Mouse (Mus musculus): ENCODE results near the gene Gm33543. TPM values are rescaled to one million over a fixed set of nuclear protein-coding genes. Genes with fewer than 3 reads are reported as not detected.

Gm33543 gene
- polyA plus RNA-seq (2017; shearing (Covaris generic)), result not detected

DNA sequence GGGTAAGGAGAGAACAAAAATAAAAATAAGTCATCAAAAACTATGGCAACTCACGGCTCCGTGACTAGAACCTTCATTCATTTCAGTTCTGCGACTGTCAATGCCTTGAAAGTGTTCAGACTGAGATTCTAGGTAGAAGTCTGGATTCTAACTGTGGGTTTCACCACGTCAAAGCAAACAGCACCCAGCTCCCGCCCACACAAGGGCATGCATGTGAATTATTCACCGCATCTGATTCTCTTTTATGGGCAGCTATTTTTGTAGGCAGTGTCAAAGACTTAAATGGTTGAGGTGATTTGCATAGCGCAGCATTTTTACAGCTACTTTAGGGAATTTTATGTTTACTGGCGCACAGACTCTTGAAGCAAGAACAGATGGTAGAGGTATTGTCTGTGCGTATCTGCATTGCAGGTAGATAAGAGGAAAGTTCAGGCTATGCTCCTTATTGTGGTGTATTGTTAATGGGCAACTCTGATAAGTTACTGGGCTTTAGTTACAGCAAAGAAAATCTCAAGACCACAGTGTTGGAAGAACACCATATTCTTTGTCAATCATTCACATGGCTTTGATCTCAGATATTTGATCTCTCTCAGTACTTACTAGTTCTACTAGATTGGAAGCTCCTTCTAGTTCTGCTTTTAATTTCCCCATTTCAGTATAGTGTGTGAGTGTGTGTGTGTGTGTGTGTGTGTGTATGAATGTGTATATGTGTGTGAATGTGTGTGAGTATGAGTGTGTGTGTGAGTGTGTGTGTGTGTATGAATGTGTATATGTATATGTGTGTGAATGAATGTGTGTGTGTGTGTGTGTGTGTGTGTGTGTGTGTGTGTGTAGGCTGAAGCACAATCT, at the start of gene Gm33543:
Gene Gm33543 (minus strand): TSS at position 142 of the 849 bp plus-strand sequence.
- ATAC-seq, result peak; percentile 72

DNA sequence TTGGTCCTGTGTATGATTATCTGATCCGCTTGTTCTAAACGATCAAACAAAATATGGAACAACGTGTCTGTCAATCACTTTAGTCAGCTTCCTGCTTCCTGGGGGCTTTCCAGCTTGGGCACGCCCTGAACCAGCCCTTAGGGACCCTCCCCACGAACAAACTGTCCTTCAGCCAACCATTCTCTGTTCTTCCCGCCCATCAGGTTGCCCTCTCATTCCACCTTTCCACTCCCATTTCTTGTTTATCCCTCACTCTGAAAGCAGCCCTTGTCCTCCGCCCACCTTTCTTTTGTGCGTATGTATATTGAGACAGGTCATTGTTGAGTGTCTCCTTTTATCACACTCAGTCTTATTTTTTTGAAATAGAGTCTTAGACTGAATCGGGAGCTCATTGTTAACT, 49.4 kb upstream of the Gm33543 start:
- no peak for ATAC-seq

DNA sequence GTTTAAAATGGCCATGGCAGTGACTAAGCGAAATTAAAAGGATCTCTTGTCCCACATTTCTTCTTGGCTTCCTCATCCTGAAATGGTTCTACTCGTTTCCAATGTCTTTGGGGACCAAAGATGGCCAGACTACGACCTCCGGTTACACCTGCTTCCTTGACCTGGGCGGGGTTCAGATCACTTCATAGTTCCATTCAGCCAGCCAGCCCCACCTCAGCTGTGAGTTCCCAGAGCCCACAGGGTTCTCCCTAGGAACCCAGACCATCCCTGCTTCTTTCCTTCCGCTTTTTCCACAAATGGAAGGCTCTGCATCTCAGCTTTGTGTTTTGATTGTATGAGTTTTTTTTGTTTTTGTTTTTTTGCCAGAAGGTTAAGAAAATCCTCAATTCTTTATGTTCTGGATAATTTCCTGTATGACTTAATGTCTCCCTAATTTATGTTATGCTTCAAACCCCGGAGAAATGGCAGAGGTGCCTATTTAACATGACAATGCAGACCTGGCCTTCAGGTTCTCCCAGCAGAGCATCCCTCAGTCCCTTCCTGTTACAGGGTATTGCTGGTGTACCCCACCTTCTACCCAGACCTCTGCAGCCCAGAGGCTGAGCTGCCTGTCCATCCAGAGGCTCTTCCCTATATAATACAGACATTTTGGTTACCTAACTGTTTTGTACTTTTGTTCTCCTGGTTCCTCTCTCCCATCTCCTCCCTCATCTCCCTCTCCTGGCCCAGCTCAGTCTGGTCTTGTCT, 48.7 kb upstream of the Gm33543 start:
- ATAC-seq, result no peak

DNA sequence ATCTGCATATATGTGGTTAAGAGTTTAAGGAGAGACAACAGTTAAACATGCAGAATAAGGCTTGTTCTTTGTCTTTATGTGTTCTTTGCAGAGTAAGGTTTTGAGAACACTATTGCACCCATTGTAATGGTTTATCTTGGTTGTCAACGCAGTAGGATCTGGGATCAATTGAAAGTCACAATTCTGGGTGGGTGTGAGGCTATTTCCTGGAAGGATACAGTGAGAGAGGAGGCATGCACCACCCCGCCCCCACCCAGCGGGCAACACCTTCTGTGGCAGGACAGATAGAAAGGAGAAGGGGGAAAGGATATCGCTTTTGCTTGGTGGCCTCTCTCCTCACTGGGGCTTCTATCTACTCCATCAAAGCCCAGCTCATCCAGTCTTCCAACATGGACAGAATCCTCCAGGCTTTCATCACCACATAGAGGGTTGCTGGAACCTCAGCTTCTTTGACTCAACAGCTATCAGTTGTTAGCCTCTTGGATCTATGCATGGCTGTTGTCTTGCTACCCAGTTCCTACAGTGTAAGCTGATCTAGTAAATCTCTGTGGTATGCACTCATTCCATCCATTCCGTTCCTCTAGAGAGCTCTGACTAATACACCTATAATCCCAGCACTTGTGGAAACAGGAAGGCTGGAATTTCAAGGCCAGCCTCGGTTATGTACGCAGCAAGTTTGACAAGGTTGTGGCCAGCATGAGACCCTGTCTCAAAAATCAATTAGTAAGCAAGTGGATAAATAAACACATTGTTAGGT, 41.2 kb upstream of the Gm33543 start:
- ATAC-seq, result no peak

DNA sequence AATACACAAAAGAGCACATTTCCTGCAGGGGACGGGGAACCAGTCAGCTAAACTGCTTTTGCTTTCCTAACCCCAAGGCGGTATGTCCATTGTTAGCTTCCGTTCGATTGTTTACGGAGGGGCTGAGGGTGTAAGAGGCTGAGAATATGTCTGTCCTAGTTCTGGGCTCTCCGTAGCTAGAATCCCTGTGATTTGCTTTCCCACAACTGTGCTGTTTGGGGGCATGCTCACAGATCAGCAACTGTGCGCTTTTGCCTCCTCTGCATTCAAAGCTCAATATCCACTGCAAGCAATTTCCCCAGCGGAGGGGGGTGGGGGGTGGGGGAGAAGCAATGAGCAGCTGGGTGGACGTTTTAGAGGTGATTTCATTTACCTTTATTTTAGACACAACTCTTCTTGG, 39.3 kb upstream of the Gm33543 start:
- ATAC-seq, result no peak

DNA sequence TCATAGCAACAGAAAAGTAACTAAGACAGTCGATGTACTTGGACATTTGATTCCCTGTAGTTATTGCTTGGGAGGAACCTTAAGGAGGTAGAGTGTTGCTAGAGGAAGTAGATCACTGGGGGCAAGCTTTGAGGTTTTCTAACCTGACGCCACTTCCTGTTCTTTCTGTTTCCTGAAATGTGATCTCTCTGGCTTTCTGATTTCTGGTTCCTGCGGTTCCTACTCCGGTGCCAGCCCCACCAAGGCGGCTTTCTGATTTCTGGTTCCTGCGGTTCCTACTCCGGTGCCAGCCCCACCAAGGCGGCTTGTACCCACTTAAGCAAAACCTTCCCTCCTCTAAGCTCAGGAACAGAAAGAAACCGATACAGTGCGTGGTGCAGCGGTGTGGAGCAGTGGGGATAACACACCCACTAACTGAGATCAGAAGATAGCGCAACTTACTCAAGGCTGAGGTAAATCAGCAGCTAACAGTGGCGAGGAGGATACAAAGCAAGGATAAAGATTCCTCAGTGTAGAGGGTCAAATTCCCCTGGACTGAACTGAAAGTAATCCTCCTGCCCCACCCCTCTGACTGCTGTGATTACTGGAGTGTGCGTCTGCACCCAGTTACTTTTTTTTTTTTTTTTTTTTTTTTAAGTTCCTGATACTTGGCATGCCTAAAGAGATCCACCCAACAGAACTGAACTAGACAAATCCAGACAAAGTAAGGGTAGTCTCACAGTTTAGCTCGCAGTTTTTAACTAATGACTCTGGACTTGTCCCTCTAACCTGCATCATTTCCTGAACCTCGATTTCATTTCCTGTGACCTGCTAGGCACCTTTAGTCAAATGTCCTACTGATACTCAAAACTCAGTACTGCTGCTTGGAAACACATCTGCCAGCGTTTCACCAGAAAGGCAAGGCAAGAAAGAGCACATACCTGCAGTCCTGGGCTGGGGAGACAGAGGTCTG, 37.5 kb upstream of the Gm33543 start:
- ATAC-seq, result peak; percentile 97

DNA sequence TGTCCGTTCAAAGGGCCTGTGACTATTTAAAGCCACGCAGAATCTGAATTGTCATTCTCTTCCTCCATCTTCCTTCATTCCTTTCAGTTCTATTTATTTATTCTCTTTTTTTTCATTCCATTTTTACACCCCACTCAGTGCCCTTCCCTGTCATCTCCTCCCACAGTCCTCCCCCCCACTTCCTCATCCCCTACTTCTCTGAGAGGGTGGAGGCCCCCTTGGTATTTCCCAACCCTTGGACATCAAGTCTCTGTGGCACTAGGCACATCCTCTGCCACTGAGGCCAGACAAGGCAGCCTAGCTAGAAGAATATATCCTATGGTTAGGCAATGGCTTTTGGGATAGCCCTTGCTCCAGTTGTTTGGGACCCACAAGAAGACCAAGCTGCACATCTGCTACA, 28.1 kb upstream of the Gm33543 start:
- no peak for ATAC-seq

DNA sequence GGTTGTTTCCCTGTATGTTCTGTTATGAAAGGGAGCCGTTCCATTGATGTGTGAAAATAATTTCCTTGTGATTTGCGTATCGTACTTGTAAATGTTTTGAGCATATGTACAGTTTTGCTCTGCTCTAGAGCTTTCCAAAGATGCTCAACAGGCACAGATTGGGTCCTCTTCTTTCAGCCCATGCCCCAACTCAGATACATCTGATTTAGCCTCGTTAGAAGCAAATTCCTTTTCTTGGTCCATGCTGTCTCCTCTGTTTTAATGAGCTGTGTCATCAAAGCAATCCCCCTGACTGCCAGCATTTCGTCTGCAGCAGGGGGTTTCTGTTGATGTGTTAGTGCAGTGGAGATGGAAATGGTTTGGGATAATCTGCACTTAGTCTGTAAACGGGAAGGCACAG, 25.6 kb upstream of the Gm33543 start:
- ATAC-seq, result no peak

DNA sequence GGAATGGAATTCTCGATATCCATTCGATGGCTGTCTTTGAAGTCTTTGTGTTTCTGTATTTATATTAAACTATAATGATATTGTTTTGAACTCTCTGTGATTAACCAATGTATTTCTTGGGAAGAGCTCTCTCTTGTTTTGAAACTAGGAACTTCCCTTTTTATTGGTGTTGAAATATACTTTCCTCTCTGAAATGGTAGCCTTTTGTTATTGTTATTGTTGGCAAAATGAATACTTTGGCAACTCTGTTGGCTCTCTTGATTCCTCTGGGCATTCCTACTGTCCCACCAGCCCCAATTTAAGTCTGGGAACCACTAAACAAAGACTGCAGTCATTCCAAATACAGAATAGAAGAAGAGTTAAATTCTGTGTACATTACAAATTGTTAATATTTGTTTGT, 24.9 kb upstream of the Gm33543 start:
- ATAC-seq, result no peak

DNA sequence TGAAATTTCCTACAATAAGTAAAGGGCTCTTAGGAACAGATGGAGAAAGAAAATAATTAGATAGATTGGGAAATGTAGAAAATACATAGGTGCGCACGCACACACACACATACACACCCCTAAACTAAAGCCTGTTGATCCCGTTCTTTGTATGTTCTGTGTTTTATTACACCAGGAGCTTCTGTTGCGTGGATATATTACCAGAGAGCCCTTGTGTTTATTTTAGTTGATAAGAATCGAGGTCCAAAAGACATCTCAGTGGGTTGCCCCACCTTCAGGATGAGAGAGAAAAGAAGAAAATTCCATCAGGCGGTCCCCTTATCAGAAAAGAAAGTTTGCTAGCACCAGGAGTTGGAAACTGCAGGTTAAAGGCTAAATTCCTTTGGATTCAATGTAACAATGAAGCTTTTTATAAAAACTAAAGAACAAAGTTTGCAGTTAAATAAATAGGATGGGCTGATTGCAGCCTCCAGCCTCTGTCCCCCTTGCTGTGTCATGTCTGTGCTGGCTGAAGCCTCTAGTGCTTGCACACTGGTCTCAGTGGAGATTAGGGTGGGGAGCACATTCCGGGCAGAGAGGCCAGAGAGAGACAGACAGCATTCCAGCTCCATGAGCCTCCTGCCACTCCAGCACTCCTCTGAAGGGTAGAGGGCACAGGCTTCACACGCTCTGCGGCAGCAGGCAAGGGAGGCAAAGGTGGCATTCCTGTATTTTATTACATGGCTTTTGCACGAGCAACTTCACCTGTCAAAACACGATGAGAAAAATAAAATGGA, 21.8 kb upstream of the Gm33543 start:
- no peak for ATAC-seq

DNA sequence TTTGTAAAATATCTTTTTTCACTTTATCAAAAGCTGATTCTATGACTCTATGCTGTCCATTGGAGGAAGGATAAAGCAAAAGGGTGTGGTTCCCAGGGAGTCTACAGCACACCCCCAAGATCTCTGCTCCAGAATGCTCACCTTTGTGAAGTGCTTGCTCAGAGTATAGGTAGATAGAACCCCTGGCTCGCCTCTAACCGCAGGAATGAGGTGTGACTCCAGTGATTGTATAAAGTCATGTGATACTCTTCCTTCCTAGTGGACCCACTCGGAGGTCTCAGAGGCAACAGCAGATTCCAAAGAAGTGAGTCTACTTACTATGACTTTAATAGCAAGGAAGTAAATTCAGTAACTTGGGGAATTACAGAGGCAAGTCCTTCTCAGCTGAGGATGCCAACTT, 19.9 kb upstream of the Gm33543 start:
- ATAC-seq, result no peak

DNA sequence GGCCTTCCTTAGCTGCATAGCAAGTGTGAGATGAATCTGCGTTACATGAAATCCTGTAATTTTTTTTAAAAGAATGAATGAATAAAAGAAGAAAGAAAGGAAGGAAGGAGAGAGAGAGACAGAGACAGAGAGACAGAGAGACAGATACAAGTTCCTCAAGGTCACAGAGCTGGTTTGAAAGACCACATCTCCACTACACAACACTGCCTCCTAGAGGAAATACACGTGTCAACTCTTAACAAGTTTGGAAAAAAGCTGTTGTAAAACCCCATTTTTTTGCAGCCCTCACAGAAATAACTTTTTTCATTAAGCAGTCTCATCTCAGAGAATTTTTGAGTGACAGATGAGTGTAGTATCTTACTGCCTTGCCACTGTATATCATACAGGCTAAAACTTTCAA, 15.4 kb upstream of the Gm33543 start:
- ATAC-seq, result peak; percentile 78

DNA sequence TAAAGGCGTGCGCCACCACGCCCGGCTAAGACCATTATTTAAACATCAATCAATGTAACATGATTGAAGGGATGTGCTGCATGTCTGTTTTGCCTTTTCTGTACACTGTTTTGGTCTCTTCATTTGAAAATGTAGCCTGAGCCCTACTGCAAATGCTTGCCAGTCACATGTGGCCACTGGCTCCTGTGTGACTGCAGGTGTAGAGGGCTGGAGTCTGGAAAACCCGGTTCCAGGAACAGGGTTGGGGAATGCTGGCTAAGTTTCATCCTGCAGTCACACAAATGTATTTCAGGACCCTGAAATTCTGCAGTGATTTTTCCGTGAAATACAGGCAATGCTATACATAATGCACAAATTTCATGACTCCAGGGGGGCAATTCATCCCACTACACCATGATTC, 12.7 kb upstream of the Gm33543 start:
- ATAC-seq, result no peak

DNA sequence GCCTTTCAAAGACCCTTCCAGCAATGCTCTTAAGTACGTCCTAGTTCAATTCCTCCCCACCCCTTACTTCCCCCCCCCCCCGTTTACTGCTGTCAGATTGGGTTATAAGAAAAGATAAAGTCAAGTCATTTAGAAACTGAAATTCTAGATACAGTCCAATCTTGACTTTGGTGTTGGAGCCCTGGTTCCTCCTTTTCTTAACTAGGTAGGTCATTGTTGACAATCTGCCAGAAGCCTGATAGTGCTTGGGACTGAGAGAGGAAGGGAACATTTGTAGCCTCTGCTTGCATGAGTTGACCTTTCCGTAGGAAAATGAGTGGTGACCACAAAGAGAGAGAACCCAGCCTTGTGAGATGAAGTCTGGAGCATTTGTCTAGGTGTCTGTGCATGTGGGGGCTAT, 7.8 kb upstream of the Gm33543 start:
- no peak for ATAC-seq

DNA sequence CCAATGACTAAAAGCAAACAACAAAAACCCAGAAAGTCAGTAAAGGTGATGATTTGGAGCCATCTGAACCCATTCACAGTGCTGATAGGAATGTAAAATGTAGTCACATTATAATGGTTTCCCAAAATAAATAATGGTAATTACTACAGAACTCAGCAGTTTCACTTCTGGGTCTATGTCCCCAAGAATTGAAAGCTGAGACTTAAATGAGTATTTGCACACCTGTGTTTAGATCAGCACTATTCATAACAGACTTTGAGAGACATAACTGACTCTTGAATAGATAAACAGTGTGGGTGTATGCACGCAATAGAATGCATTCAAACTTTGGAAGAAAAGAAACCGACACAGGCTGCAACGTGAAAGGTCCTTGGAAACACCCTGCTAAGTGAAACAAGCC, 4.0 kb upstream of the Gm33543 start:
- no peak for ATAC-seq

DNA sequence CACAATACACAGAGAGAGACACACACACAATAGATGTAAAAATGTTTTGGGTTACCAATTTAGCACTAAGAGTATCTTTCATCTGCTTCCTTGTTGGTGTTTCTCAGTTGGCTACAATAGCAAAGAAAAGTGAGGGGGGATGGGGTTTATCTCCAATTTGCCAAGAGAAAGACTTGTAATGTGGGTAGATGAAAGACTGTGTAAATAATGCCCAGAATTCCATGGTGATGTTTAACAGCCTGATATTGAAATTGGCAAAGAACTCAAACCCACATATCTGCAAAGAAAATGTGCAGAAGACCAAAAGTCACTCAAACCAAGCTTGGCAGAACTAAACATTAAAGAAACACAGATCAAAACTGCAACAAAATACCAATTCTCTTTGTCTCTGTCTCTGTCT, 3.6 kb upstream of the Gm33543 start:
- ATAC-seq, result no peak

DNA sequence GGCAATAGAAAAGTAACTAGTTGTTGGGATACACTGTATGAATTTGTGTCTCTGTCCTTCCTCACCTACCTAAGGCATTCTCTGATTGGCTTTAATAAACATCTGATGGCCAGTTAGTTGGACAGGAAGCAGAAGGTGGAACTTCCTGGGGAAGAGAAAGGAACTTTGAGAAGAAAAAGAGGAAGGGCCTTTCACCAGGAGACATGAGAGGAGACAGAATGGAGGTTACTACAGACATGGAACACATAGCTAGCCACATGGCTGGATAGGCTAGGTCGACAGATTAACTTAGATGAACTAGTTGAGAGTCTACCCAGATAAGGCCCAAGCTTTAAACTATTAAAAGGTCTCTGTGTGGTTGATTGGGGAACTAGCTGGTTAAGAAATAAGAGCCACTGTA, 1.1 kb upstream of the Gm33543 start:
- no peak for ATAC-seq

DNA sequence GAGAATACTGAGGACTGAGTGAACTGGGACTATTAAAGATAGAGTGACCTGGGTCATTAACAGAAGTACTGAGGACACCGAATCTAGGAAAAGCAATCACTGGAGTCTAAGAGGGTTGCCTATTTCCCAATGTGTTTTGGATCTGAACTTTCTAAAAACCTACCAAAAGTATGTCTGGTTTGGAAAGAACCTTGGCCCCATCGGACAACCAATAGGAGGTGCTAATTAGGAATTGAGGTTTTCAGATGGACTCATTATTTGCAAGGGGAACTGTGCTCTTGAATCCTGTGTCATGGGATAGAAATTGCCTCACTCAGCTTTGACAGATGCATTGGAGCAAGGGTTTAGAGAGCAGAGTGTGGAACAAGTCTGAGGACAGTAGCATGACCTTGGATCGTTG, 1.5 kb downstream of the Gm33543 start:
- no peak for ATAC-seq

DNA sequence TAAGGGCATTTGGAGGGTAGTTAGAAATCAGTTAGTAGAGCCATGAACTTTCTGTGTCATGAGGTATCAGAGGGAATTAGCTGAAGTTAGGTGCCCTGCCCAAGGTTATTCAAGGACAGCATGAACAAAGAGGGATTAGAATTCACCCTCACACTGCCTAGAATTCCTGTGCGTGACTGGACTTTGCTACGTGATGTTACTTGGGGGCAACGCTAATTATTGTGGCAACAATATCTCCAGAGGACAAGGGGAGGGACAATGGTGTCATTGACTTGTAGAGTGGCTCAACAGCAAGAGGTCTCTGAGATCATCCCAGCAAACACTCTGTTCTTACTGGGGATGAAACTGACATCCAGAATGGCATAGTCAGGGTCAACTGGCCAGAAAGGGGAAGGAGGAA, 2.9 kb downstream of the Gm33543 start:
- no peak for ATAC-seq

DNA sequence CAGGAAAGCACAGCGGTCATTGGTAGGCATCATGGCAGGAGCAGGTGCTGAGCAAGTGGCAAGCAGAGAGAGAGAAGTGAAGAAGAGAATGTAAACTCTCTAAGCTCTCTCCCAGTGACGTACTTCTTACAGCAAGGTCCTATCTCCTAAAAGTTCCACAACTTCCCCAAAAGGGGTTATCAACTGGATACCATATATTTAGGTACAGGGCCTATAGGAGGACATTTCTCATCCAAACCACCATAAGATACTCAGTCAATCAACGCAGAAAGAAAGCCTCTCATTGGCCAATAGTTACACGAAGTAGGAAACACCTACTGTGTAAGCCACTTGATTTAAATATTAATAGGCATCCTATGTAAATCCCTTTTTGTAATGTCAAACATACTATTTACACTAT, 3.7 kb downstream of the Gm33543 start:
- ATAC-seq, result no peak

DNA sequence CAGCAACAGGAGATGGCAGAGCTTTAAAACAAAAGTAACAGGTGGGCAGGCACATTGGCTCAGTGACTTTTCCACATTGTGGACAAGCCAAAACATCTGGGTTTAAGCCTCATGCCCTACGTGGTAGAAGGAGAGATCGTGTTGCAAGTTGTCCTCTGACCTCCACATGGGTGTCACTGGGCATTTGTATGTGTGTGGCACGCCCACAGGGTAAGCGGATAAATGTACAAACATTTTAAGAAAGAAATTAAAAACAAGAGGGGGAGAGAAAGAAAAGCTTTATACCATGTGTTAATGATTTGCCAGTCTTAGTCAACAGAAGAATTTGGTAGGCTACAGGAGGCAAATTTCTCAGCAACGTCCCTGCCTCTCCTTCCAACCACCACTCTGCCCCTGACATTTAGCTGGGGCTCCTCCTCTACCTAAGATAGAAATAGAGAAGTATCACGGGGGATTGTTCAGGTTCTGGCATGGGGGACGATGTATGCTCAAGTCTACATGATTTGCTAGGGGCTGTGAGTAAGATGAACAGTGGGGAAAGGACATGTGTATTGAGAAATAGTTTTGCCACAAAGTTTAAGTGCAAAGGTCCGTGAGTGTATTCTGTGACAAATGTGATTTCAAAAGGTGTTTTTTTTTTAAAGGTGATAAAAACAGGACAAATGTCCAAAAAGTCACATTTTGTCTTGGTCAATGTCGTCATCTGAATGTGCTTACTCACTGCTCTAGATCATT, 6.0 kb downstream of the Gm33543 start:
- no peak for ATAC-seq
